Mouse (Mus musculus) limb, embryonic 15.5 days (tissue): Measurements from ENCODE around the gene Ugcg. TPM values are rescaled to one million over a fixed set of nuclear protein-coding genes. Genes with fewer than 3 reads are reported as not detected.

ENCODE experiments used
- ATAC-seq: fragments of 200-750 bp; cut with Nextera tagmentation; 2 replicates; pipeline ENCODE4 v1.8.0; 2017; ENCODE audit warnings: low read depth, moderate TSS enrichment; ENCODE audit not compliant: insufficient number of reproducible peaks, low FRiP score, low TSS enrichment
- H3K27ac ChIP-seq: fragments of 300-500 bp; sonication (generic); 2 replicates; pipeline ENCODE4 v1.5.1; 2015; ENCODE audit warnings: moderate library complexity, mild to moderate bottlenecking, inconsistent platforms
- H3K27me3 ChIP-seq: fragments of 300-500 bp; sonication (generic); 2 replicates; pipeline ENCODE4 v1.6.1; 2015; ENCODE audit warnings: inconsistent platforms
- H3K36me3 ChIP-seq: fragments of 300-500 bp; sonication (generic); 2 replicates; pipeline ENCODE4 v1.6.1; 2015; ENCODE audit warnings: inconsistent platforms
- H3K4me1 ChIP-seq: fragments of 300-500 bp; sonication (generic); 2 replicates; pipeline ENCODE4 v1.6.1; 2015; ENCODE audit warnings: inconsistent platforms
- H3K4me2 ChIP-seq: fragments of 300-500 bp; sonication (generic); 2 replicates; pipeline ENCODE4 v1.6.1; 2015; ENCODE audit warnings: mild to moderate bottlenecking, inconsistent platforms
- H3K4me3 ChIP-seq: fragments of 300-500 bp; sonication (generic); 2 replicates; pipeline ENCODE4 v1.5.1; 2015; ENCODE audit warnings: mild to moderate bottlenecking, inconsistent platforms
- H3K9ac ChIP-seq: fragments of 300-500 bp; sonication (generic); 2 replicates; pipeline ENCODE4 v1.6.1; 2015; ENCODE audit warnings: inconsistent platforms
- H3K9me3 ChIP-seq: fragments of 300-500 bp; sonication (generic); 2 replicates; pipeline ENCODE4 v1.6.1; 2016; ENCODE audit warnings: inconsistent platforms
- WGBS: fragments of 180-500 bp; shearing (Covaris S2); methylation state at CpG from one replicate; pipeline ENCODE4 v1.1.7; 2015; 5-methylcytosine and 5-hydroxymethylcytosine counted together
- polyA plus RNA-seq: library from polyadenylated mRNA; unstranded; fragments of >200 nt; fragmentation: Nextera tagmentation; extraction: Ambion mirVana; gene quantifications from 2 replicates; pipeline ENCODE4 v1.2.1, GENCODE M21; 2015

Ugcg gene
- polyA plus RNA-seq, 1 experiment from 2014 or later: 12.0 TPM

- H3K27me3 ChIP-seq: no peaks in the 10 kb centered on the region
- no peaks in the 10 kb centered on the region for H3K9me3 ChIP-seq
- whole genome bisulfite sequencing: 73% methylated on average over 7 of the region's 7 CpGs
- H3K27ac ChIP-seq: no peak overlapping the region
- no peak overlapping the region for H3K4me2 ChIP-seq
- no peaks in the 10 kb centered on the region for H3K4me1 ChIP-seq
- no peak for ATAC-seq
- no peaks in the 10 kb centered on the region for H3K36me3 ChIP-seq
- no peak overlapping the region for H3K9ac ChIP-seq
- H3K4me3 ChIP-seq: no peak overlapping the region
Observed at GRCm38 (mm10) chr4:59264611-59265095, 75.6 kb downstream of the Ugcg start.

GRCm38 (mm10) chr4:59265182-59265581 lies 76.1 kb downstream of the Ugcg start:
- Histone ChIP-seq H3K27me3 (no peaks in the 10 kb centered on the region), H3K9me3 (no peaks in the 10 kb centered on the region), H3K36me3 (no peaks in the 10 kb centered on the region), H3K9ac (no peak overlapping the region), H3K4me2 (no peak overlapping the region), H3K4me1 (no peaks in the 10 kb centered on the region), H3K4me3 (no peak overlapping the region), H3K27ac (no peak overlapping the region)
- 90% methylated on average over 5 of the region's 5 CpGs for WGBS
- no peak for ATAC-seq

- 87% methylated on average over 5 of the region's 5 CpGs for WGBS
- H3K27ac ChIP-seq: no peak overlapping the region
- H3K4me1 ChIP-seq: no peaks in the 10 kb centered on the region
- no peak overlapping the region for H3K9ac ChIP-seq
- H3K4me2 ChIP-seq: no peak overlapping the region
- H3K27me3 ChIP-seq: no peaks in the 10 kb centered on the region
- H3K36me3 ChIP-seq: no peaks in the 10 kb centered on the region
- H3K4me3 ChIP-seq: no peak overlapping the region
- H3K9me3 ChIP-seq: no peaks in the 10 kb centered on the region
- ATAC-seq: no peak
Observed at GRCm38 (mm10) chr4:59265631-59266030, 76.6 kb downstream of the Ugcg start.

Other genes with a start within 250 kb of the Ugcg start
- 0.73 and 0.74 TPM in 2 replicates for gene Zkscan16, start 245.6 kb upstream of the Ugcg start, polyA plus RNA-seq
- gene Ptgr1, start 202.1 kb upstream of the Ugcg start, polyA plus RNA-seq: 39.3 and 41.0 TPM in 2 replicates
- 15.0 and 18.7 TPM in 2 replicates for gene Dnajc25, start 194.2 kb upstream of the Ugcg start, polyA plus RNA-seq
- 17.7 and 19.6 TPM in 2 replicates for gene Gm20503, start 186.0 kb upstream of the Ugcg start, polyA plus RNA-seq
- 131 and 140 TPM in 2 replicates for gene Gng10, start 154.2 kb upstream of the Ugcg start, polyA plus RNA-seq
- gene AI481877, start 50.3 kb upstream of the Ugcg start, polyA plus RNA-seq: 0.11 TPM in 1 of 2 replicates, not detected in the other
- gene Susd1, start 249.4 kb downstream of the Ugcg start, polyA plus RNA-seq: 2.1 and 3.9 TPM in 2 replicates